ENCODE assay signal across 8 mouse cellular contexts in the genomic region with DNA sequence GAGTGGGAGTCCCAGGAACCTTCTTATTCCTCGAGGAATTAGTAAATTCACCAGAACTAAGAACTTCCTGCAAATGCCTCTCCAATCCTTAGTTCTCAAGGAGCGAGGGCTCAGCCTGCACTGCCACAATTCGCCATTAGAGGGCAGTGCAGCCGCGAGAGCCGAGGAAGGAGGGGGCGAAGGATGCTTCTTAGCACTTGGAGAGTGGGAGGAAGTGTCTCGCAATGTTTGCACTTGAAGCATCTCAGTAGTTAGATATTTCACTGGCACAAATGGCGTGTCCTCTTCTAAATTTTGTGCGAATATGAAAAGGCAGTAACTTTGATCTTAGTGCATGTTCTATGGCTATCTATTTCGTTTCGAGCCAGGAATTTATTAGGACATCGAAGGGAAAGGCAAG. TPM values are rescaled to one million over a fixed set of nuclear protein-coding genes. Genes with fewer than 3 reads are reported as not detected.
DNase-seq lines count a peak whose midpoint lies in the region; ATAC-seq and TF ChIP-seq lines count a peak whose summit lies in the region.

No protein-coding gene starts in this region.

- 17% methylated on average over 13 of the region's 13 CpGs for WGBS in forebrain, embryonic 12.5 days

- no peak overlapping the region for H3K27ac ChIP-seq in ES-E14 (ENCODE audit: insufficient read depth, low read depth, low read length, poor library complexity, severe bottlenecking)
- no peak overlapping the region for H3K27ac ChIP-seq in forebrain, embryonic 12.5 days

- no peaks in the 10 kb centered on the region for H3K36me3 ChIP-seq in ES-E14 (ENCODE audit: control insufficient read depth, insufficient read depth, low read length, poor library complexity, severe bottlenecking)
- H3K36me3 ChIP-seq in forebrain, embryonic 12.5 days (replicated peaks): no peaks in the 10 kb centered on the region

- no peaks in the 10 kb centered on the region for H3K27me3 ChIP-seq in forebrain, embryonic 12.5 days

- peak; percentile 87 for ATAC-seq in forebrain, embryonic 12.5 days (ENCODE audit: low FRiP score)
- ATAC-seq in hematopoietic stem cell, adult 5-6 weeks (replicated peaks in 1 of 2; ENCODE audit: insufficient read depth in 1 of 2, low FRiP score in 2 of 2, low TSS enrichment in 1 of 2, low read depth in 1 of 2, poor library complexity in 2 of 2, severe bottlenecking in 2 of 2): peak; percentile 62 to 75; a peak in 2 of 4 replicates

- H3K4me1 ChIP-seq in ES-E14 (ENCODE audit: control insufficient read depth in 2 of 2, insufficient read depth in 2 of 2, low read length in 2 of 2, poor library complexity in 1 of 2): peaks cover 0 to 4% of the 10 kb centered on the region in 2 experiments; a peak in 2 of 4 replicates
- H3K4me1 ChIP-seq in forebrain, embryonic 12.5 days: peaks cover 2% of the 10 kb centered on the region

- H3K4me2 ChIP-seq in forebrain, embryonic 12.5 days: peak overlapping the region; percentile 52

- H3K9me3 ChIP-seq in ES-E14 (ENCODE audit: control insufficient read depth, insufficient read depth, low read depth, low read length): no peaks in the 10 kb centered on the region
- no peaks in the 10 kb centered on the region for H3K9me3 ChIP-seq in forebrain, embryonic 12.5 days

- peak; percentile 48 for DNase-seq in ES-E14 (ENCODE audit: low read depth, low spot score)
- peak; percentile 46 for DNase-seq in c-Kit-positive CD71-negative TER-119-negative erythroid progenitor cells, embryonic 14.5 days (ENCODE audit: low read depth)
- DNase-seq in layer of hippocampus, adult 9-11 months: peak; percentile 72
- peak; percentile 47 for DNase-seq in lung, postnatal 25 days (ENCODE audit: low spot score)
- DNase-seq in retina, postnatal 1 day: peak; percentile 74
- peak; percentile 49 to 65 for DNase-seq in urinary bladder, adult 18-20 months (ENCODE audit: low spot score in 2 of 2)

- H3K4me3 ChIP-seq in ES-E14 (ENCODE audit: insufficient read depth in 1 of 2, low read depth in 1 of 2, low read length in 2 of 2, poor library complexity in 1 of 2, severe bottlenecking in 1 of 2): no peak overlapping the region
- H3K4me3 ChIP-seq in forebrain, embryonic 12.5 days (replicated peaks): peak overlapping the region; percentile 25

- in situ Hi-C loops in ES-E14 (cut with MboI; ENCODE audit: low sequenced_read_pairs in 2 of 2, unreplicated experiment in 2 of 2): no loop called here

- no peak overlapping the region for H3K9ac ChIP-seq in ES-E14 (ENCODE audit: insufficient read depth, low read depth, low read length, poor library complexity, severe bottlenecking)
- no peak overlapping the region for H3K9ac ChIP-seq in forebrain, embryonic 12.5 days

TF ChIP-seq in ES-E14, 5 proteins besides CTCF, POLR2A, EP300 and RAD21:
- peak; percentile 46; the same call in 1 of the 2 replicates for TF ChIP-seq ZC3H11A (IDR thresholded peaks at IDR 0.05; ENCODE audit: borderline replicate concordance, low read depth, low read length)
- TF ChIP-seq MAFK (IDR thresholded peaks at IDR 0.05; ENCODE audit: insufficient read depth, low read depth, low read length): no peak

RNA-seq across cellular contexts. Expression of gene Slc30a5, which starts 59.0 kb away (rescaled TPM):
- 85.6 and 102 TPM in 2 replicates for total RNA-seq in ES-E14 (2012; rRNA removed)
- 44.5 and 47.1 TPM in 2 replicates for polyA plus RNA-seq in forebrain, embryonic 12.5 days (2016; fragmentation: Nextera tagmentation; extraction: Ambion mirVana)
- total RNA-seq in hematopoietic stem cell, adult 5-6 weeks (2017): 83.7 and 107 TPM in 2 replicates
